Mouse (Mus musculus) kidney, adult 18-20 months (tissue): ENCODE data around the gene Prkcb.

Source experiments
- DNase-seq: peaks from one replicate; pipeline ENCODE4 v3.0.0; 2021

Gene Prkcb

DNA sequence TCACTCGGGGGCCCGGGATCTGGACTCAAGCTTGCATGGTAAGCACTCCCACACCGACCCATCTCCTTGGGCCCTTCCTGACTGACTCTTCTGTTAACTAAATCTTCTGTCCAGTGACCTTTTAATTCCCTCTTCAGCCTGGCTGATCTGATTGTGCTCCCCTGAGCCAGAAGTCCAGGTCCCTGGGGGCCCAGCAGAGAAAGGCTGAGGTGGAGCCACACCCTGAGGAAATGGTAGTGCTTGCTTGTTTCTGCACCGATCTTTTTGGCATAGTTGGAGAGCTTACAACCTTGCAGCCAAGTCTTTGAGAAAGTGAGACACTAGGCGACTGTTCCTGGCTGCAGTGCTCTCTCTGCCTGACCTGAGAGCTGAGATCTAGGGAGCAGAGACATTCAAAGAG lies 183.7 kb downstream of the Prkcb start:
- no peak for DNase-seq

DNA sequence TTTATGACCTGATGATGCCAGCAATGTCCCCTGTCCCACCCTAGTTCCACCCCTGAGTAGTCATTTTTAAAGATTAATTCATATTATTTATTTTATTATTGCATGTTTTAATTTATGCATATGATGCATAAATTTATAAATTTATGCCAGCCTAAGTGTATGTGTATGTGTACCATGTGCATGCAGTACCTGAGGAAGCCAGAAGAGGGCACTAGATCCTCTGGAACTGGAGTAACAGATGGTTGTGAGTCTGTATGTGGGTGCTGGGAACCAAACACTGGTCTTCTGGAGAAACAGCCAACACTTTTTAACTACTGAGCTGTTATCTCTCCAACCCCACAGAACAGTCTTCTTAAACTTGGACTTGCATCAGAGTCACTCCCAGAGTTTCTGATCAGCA lies 186.5 kb downstream of the Prkcb start:
- no peak for DNase-seq

DNA sequence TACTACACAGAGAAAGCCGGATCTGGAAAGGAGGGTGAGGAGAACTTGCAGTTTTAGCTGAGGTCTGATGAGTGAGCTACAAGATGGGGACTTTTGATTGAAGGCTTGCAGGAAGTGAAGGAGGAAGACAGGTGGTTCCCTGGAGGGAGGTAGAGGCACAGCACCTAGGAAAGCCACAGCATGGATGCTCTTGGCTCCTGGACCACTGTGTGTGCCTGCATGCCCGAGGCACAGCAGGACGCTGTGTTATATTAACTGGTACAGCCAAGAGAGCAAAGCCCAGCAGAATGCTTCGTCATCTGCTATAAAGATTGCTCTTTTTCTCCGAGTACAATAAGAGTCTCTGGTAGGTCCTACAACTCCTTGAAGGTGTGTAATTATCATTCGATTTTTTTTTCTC lies 188.1 kb downstream of the Prkcb start:
- no peak for DNase-seq

DNA sequence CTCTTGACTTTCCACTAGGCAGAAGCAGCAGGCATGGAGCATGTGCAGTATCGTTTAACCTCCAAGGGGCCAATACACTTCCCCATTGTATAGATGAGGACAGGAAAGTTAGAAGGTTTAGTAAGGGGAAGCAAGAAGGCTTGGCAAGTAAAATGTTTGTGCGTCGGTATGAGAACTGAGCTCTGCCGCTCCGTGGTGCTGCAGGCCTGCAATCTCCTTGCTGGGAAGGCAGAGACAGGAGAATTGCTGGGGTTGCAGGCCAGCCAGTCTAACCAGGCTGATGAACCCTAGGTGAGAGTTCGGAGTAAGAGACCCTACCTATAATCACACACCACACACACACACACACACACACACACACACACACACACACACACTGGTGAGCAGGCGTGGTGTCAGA lies 188.6 kb downstream of the Prkcb start:
- DNase-seq, result no peak

DNA sequence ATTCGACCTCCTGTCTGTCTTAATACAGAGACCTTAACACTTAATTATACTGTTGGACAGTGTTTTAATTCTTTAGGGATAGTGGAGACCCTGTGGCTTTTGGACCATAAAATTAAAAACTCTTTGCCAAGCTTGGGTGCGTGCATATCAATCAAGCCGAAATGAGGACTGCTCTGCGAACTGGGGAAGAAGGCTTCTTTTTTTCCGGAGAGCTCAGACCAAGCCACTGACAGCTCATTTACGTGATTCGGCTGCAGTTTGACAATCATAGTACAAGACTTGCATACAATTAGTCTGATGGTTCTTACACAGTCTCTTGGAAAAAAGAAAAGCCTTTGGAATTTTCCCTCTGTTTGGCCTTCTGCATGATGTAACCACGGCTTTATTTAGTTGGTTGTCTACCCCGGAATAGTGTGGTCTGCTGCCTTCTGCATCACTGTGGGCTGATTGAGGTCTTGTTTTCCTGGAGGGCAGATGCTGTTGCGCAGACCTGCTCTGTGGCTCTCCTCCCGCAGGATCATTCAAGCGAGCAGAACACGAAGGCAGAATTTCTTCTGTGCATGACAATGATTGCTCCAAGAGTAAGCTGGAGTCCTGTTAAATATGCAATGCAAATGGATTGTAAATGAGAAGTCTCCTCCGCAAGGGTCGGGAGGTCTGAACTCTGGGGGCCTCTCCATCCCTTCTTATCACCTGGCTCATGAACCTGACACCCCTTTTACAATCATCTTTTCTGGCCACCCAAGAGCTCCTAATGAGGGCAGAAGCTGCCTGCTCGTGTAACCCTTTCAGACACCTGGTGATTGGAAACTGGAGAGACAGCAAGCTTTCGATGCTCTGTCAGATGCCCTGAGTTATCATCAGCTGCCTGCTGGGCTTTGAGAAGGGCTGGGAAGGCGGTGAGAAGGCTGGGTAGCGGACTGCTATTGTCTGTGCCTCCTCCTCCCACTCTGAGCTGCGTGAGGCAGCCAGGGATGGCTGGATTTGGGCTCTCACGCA lies 189.3 kb downstream of the Prkcb start:
- DNase-seq, result no peak

DNA sequence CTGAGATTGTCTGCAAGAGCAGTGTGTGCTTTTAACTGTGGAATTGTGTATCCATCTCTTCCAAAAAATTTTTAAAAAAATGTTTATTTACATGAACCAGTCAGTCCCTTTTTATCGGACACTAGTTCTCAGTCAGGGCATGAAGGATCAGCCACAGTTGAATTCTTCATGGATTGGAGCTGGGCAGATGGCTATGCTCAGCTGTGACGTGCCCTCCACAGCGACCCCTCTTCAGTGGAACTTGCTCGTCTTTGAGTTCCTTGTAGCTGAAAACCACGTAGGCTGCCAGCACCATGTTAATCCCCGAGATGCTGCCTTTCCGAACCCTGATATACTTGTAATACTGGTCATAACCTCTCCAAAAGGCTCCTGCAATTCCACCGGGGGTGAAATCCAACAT lies 195.4 kb downstream of the Prkcb start:
- no peak for DNase-seq

DNA sequence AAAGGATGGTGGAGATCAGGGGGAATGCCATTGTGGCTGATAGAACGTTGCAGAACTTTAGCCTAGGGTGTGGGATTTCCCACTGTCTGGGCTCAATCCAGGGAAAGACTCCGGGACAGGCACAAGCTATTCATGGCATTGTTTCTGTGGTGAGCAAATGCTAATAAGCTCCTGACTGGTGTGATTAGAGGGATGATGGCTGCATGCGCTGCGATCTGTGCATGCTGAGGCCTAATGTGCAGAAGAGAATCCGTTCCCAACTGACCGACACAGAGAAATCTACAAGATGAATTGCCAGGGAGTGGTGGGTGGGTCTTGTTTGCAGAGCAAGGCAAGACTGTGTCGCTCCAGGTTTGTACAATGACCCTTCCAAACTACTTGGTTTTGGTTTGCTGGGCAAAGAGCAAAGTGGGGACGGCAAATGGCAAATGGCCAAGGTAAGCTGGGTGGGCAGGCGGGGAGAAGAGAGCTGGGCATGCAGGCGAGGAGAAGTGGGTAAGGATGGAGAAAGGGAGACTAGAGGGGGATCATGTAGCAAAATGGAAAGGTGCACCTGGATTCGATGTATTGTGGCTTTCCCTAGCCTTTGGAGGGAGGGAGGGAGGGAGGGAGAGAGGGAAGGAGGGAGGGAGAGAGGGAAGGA lies 199.5 kb downstream of the Prkcb start:
- no peak for DNase-seq

DNA sequence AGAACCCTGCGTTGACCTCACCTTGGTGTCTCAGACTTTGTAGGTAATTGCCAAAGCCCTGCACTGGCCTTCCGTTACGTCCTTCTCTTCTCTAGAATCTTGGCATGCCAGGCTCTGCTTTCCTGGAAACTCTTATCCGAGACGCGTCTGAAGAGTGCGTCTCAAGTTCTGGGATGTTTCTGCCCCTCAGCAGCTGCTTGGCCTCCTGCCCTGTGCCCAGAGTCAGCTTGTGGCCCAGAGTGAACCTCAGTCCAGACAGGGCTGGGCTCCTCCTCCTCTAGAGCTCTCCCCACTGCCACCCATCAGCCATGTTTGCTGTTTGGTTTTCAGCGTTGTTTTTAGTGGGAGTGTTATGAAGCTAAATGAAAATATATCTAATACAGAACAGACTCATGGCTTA lies 203.5 kb downstream of the Prkcb start:
- no peak for DNase-seq

DNA sequence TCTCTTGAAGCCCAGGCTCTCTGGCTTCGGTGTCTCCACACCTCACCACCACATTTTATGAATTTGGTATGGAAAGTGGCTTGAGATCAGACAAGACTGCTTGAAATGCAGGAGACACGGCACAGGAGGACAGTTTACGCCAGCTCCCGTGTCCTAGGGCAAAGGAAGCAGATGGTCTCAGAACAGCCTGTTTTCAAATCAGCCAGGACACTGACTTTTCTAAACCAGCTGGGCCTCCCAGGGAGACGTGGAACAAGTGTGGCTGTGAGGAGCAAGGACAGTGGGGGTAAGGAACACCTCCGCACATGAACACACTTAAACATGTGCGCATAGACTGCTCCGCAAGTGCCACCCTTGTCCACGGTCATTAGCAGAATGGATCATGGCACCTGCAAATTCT lies 204.4 kb downstream of the Prkcb start:
- no peak for DNase-seq

DNA sequence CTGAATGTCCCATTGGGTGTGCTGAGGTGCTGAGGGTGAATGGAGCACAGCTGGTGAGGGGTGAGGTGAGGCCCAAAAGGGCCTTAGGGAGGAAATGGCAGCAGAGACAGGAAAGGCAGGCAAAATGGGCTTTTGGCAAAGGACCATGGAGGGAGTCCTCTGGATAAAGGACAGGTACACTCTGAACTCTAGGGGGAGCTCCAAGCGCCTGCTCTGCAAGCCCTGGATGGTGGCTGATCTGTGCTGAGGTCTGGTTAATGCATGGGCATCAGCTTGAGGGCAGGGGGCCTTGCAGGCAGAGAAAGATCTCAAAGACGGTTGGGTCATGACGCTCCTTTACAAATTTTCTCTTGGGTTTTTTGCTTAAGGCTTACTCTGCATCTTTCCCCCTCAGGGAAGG lies 205.5 kb downstream of the Prkcb start:
- peak; percentile 18 for DNase-seq

DNA sequence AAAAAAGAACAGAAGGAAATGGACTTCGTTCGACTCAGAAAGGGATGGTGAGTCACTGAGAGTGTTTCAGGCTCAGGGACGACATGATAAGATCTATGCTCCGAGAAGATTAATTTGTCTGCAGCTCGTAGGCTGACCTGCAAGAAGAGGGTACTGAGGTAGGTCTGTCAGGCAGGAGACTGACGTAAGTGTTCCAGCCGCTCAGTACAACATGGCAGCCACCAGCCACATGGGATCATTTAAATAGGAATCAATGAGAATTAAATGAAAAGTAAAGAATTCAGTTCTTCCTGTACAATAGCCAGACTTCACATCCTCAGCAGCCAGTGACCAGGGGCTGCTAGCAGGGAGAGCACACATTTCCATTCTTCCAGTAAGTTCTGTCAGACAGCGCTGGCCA lies 209.0 kb downstream of the Prkcb start:
- no peak for DNase-seq

DNA sequence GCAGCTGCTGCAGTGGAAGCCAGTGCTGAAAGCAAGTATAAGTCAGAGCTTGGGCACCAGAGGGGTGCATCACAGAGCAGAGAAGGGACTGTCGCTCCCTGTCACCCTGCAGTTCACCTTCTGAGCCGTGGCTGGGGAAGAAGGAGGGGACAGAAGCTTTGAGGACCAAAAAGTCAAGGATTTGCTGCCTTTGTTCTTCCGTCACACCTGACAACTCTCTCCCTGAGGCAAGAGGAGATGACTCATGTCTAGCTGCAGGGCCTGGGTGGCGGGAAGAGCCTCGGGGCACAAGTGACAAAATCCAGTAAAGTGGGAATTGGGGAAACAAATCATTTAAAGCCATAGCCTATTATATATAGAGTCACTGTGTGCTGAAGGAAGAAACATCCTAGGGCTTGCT lies 209.9 kb downstream of the Prkcb start:
- no peak for DNase-seq

DNA sequence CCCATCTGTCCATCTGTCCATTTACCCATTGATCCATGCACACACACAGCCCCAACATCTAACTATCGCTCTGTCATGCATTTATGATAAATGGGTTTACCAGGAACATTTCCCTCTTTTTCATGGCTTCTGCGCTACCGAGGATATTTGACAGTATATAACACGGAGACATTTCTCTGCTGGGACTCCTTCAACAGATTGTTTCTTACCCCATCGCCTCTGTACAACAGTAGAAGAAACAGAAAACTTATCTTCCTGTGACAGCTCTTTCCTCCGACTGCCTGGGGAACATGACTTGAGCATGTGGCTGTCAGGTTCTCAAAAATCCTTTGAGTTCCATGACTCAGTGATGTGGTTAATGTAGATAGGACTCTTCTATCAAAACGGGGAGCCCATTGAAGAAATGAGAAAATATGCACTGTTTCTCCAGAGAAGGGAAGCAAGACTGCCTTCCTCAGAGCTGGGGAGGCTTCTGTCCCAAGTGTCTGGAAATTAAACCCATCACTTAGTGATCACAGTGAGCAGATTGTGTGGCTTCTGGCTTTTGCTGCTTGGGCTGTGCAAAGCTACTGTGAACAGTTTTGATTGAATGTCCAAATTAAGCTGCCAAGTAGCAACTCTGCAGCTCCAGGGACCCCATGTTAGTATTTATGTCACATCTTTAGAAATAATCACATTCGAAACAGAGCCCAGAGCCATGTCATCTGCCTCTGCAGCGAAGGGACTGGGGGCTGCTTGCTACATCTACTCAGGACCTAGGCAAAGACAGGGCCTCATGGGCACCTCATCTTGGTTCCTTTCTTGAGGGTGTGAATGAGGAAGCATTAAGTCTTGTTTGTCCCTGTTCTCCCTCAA lies 211.4 kb downstream of the Prkcb start:
- no peak for DNase-seq

DNA sequence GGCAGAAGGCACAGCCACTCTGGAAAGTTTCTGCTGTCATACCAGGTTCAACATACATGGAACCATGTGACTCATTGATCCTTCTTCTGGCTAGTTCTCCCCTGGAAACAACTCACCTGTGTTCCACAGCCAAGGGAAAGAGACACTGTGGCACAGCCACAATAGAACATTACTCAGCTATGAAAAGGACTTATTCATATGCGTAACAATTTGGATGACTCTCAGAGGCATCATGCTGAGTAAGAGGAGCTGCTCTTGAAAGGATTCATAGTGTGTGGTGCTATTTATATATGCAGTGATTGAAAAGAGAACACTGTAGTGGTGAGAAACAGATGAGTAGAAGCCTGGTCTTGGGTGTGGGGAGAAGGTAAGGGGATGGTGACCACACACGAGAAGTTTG lies 217.9 kb downstream of the Prkcb start:
- DNase-seq, result no peak

DNA sequence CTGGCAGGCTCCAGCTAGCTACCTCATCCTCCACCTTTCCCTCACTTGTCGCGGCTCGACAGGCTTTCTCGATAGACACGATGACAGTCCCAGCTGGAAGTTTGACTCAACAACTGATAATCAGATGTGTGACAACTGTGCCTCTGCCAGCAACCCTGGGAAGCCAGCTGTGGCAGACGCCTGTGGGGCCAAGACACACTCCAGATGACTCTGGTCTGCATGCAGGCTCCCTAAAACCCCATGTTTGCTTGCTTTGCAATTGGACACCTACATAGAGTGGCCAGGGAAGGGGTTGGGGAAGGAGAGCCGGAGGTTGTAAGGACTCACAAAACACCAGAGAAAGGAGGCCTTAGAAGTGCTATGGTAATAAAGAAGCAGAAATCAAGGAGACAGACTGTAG lies 221.4 kb downstream of the Prkcb start:
- no peak for DNase-seq

DNA sequence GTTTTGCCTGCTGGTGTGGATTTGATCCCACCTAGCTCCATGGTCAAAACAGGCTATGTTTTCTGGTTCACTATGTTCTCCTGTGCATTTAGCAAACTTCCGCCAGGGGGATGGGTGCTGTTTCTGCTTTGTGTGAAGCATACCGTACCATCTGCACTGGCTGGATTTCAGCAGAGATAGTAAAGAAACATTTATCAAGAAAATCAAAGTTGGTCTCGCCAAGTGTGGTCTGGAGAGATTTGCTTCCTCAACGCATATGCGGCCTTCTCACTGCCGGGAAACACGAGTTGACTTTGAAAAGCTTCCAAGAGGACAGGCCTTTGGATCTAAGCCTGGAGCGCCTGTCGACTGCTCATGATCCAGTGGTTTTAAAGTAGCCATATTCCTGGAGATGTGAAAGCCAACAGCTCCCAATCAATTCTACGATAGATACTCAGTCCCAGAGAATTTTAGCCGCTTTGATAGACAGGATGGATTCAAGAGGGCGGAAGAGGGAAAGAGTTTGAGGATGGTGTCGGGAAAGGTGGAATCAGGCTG lies 223.9 kb downstream of the Prkcb start:
- DNase-seq, result no peak

DNA sequence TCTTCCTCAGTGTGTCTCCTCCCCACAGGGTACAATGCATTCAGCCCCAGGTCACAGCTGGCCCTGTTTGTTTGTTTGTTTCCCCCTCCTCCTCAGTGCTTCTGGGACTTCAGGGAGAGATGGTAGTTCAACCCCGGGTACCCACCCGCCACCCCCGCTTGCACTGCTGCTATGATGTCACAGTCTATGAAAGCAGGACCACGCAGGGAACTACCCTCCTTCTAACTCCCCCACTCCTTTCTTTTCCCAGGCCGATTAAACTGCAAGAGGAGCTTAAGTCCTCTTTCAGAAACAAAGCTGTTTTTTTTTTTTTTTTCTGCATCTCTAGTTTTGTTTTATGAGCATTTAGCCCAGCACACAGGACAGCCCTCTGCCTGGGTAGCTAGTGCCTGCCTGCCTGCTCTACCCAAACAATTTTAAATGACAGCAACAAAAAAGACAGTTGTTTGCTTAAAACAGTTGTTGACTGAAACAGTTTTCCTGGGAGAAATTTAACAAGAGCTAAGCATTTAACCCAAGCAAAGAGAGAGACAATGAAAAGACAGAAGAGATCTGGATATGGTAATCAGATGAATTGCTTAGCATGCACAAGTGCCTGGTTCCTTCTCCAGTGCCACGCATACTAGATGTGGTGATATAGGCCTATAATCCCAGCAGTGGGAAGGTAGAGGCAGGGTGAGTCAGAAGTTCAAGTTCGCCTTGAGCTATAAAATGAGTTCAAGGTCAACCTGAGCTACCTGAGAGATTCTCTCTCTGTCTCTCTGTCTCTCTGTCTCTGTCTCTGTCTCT lies 232.5 kb downstream of the Prkcb start:
- DNase-seq, result no peak

DNA sequence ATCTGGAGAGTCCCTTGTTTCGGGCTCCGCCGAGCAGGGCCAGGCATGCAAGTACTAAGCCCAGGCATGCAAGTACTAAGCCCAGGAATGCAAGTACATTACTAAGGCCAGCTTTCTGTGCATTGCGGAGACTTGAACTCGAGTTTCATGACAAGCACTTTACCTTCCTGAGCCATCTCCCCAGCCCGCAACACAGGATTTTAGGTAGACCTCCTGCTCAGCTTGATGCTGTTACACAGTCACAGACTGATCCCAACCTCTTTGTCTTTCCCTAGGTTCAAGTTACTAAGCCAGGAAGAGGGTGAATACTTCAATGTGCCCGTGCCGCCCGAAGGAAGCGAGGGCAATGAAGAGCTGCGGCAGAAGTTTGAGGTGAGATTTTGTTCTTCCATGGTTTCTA lies 239.7 kb downstream of the Prkcb start:
- DNase-seq, result no peak

DNA sequence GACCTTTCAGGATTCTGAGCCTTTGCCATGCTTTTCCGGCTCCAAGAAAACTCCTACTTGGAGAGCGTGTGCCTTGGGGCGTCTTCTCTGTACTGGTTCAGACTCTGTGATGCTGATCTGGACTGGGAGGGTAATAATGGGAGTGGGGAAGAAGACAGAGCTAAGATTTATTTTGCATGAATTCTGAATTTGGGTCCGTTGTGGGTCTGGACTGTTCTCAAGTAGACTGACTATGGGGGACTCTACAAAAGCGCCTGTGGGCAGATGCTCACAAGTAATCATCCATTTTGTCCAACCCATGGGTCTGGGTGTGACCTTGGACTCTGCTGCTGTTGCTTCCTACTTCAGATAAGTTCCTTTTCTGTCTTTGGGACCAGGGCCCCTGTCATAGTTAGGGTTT lies 240.1 kb downstream of the Prkcb start:
- no peak for DNase-seq

DNA sequence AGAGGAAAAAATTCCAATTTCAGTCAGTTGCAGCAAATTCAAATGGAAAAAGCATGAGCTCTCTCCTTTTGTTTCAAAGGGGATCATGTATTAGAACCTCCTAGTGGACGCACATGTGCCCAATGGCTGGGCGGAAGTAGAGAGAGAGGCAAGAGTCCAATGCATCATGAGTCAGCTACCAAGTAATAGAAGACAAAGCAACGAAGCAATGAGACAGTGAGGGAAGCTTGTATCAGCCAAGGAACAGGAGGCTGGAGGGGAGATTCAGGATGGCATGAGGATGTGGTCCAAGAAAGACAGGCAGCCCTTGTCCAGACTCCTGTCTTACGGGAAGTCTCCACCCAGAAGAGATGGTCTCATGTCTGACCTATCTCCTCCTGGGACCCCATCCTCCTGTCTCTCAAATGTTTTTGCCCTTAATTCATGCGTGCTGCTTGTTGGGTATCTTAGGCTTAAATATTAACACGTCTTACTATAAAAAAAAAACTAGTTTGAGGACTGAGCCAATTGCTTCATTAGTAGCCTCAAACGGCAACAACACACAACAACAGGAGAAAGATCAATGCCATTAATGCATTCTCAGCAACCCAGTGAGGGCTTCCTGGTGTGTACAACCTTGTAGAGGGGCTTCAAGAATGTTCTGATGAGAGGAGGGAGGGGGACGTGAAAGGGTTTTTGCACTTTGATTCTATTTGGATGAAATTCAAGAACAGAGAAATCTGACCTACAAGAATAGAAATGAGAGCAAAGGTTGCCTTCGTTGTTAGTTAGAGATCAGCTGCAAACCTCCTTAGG lies 245.2 kb downstream of the Prkcb start:
- DNase-seq, result peak; percentile 63

DNA sequence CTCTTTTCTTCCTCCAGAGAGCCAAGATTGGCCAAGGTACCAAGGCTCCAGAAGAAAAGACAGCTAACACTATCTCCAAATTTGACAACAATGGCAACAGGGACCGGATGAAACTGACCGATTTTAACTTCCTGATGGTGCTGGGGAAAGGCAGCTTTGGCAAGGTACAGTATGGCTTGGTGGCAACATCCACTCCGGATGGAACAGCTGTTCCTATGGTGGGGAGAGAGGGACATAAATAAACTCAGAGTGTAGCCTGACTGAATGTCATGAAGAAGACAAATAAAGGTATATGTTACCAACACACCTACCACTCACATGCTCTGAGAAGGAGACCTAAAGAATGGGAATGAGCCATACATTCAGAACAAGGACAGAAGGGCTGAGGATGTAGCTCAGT lies 256.1 kb downstream of the Prkcb start:
- DNase-seq, result no peak
